Mouse (Mus musculus): Measurements from ENCODE around the gene Hoxd3.

The Hoxd3 gene

GRCm38 (mm10) chr2:74730331-74730730 lies 18.6 kb downstream of the Hoxd3 start:
- no peak for DNase-seq (ENCODE audit: low spot score)

GRCm38 (mm10) chr2:74731055-74731454 lies 19.3 kb downstream of the Hoxd3 start:
- no peak for DNase-seq (ENCODE audit: low spot score)

- DNase-seq (ENCODE audit: low spot score), result no peak
These were observed 20.2 kb downstream of the Hoxd3 start for GRCm38 (mm10) chr2:74731799-74732512.

GRCm38 (mm10) chr2:74732513-74733316 lies 21.0 kb downstream of the Hoxd3 start:
- DNase-seq (ENCODE audit: low spot score), result no peak

- no peak for DNase-seq (ENCODE audit: low spot score)
These were observed 21.6 kb downstream of the Hoxd3 start for GRCm38 (mm10) chr2:74733317-74733661.

GRCm38 (mm10) chr2:74733765-74734164 lies 22.0 kb downstream of the Hoxd3 start:
- DNase-seq (ENCODE audit: low spot score), result no peak

- no peak for DNase-seq (ENCODE audit: low spot score)
These were observed 22.7 kb downstream of the Hoxd3 start for GRCm38 (mm10) chr2:74734451-74734850.

- DNase-seq (ENCODE audit: low spot score), result no peak
These were observed 23.5 kb downstream of the Hoxd3 start for GRCm38 (mm10) chr2:74734996-74735811.

GRCm38 (mm10) chr2:74735851-74736687 lies 24.3 kb downstream of the Hoxd3 start:
- no peak for DNase-seq (ENCODE audit: low spot score)

GRCm38 (mm10) chr2:74736688-74737577 lies 25.2 kb downstream of the Hoxd3 start:
- no peak for DNase-seq (ENCODE audit: low spot score)

- DNase-seq (ENCODE audit: low spot score), result no peak
These were observed 25.9 kb downstream of the Hoxd3 start for GRCm38 (mm10) chr2:74737578-74738070.

GRCm38 (mm10) chr2:74738623-74739475 lies 27.1 kb downstream of the Hoxd3 start:
- DNase-seq (ENCODE audit: low spot score), result no peak

- no peak for DNase-seq (ENCODE audit: low spot score)
These were observed 27.7 kb downstream of the Hoxd3 start for GRCm38 (mm10) chr2:74739476-74739800.

GRCm38 (mm10) chr2:74739869-74740268 lies 28.1 kb downstream of the Hoxd3 start:
- DNase-seq (ENCODE audit: low spot score), result no peak

- DNase-seq (ENCODE audit: low spot score), result no peak
These were observed 28.8 kb downstream of the Hoxd3 start for GRCm38 (mm10) chr2:74740311-74741091.

- no peak for DNase-seq (ENCODE audit: low spot score)
These were observed 29.7 kb downstream of the Hoxd3 start for GRCm38 (mm10) chr2:74741252-74741978.

GRCm38 (mm10) chr2:74741979-74742277 lies 30.2 kb downstream of the Hoxd3 start:
- no peak for DNase-seq (ENCODE audit: low spot score)

- DNase-seq (ENCODE audit: low spot score), result no peak
These were observed 34.0 kb downstream of the Hoxd3 start for GRCm38 (mm10) chr2:74745540-74746297.

All from MN1 (cell line).